Mouse (Mus musculus): Measurements from ENCODE around the gene Cd69. TPM values are rescaled to one million over a fixed set of nuclear protein-coding genes. Genes with fewer than 3 reads are reported as not detected.
A peak's percentile ranks its signal among the peaks of the same experiment; 100 is the strongest.

Cd69 gene
- total RNA-seq, 4 experiments from 2014 or later, result not detected

DNA sequence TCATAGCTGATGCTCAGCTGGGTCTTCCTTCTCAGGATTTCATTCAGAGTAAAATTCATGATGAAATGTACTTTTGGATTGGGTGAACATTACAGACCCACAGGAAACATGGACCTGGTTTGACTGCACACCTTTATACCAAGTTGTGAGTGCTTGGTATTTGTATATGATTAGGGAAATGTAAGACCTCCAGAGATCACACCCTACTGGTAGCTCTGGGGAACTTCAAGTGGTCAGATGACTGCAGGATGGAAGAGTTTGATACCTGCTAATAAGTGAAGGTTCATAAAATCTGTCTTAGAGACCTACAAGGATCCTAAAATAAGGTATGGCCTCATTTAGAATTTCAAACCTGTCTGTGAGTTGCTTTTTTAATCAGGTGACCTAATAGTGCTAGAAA is 27.0 kb downstream of the Cd69 start:
- no peak for DNase-seq (ENCODE audit: low spot score in 2 of 2)

DNA sequence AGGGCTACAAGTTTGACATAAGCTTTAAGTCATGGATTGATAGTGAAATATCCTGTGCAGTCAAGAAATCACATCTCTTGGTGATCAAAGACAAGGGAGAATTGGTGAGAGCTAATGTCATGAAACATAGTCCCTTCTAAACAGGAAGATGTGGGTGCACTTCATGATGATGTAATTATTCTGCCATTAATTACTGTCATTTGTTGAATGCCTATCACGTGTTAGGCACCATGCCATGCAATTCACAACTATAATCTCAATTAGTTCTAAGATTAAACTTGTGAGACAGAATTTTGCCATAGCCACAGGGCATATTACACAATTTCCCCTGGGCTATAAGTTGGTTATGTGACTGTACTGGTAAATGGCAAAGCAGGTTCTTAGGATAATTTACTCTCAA is 28.2 kb downstream of the Cd69 start:
- no peak for DNase-seq (ENCODE audit: low spot score in 2 of 2)

DNA sequence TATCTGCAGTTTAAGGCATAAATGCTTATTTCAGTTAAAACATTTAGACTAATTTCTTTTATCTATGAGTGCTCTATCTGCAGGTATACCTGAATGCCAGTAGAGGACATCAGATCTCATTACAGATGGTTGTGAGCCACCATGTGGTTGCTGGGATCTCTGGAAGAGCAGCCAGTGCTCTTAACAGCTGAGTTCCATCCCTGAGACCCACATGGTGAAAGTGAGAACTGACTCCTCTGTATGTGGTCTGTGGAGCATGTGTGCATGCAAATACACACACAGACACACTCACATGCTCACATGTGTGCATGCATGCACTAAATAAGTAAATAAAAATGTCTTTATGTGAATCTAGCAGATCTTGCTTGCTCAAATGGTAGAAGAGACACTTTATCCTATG is 29.4 kb downstream of the Cd69 start:
- DNase-seq (ENCODE audit: low spot score in 2 of 2), result no peak

- DNase-seq (ENCODE audit: low spot score in 2 of 2), result no peak
Measured at GRCm38 (mm10) chr6:129241907-129242306, 33.3 kb downstream of the Cd69 start.

DNA sequence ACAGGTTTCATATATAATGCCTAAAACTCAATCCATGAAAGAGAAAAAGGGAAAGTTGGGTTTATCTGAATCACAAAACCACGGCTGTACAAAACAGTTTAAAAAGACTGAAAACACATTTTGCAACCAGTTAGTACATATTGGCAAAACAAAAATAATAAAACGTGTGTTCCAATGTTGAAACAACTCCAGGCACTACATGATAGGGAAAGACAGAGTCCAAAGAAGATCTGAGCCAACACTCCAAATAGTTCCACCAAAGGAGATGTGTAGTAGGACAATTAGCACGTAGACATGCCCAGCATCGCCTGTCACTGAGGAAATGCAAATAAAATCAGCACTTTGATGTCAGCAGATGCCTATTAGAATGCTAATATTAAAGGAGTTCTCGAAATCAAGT is 33.8 kb downstream of the Cd69 start:
- DNase-seq (ENCODE audit: low spot score in 2 of 2), result no peak

DNA sequence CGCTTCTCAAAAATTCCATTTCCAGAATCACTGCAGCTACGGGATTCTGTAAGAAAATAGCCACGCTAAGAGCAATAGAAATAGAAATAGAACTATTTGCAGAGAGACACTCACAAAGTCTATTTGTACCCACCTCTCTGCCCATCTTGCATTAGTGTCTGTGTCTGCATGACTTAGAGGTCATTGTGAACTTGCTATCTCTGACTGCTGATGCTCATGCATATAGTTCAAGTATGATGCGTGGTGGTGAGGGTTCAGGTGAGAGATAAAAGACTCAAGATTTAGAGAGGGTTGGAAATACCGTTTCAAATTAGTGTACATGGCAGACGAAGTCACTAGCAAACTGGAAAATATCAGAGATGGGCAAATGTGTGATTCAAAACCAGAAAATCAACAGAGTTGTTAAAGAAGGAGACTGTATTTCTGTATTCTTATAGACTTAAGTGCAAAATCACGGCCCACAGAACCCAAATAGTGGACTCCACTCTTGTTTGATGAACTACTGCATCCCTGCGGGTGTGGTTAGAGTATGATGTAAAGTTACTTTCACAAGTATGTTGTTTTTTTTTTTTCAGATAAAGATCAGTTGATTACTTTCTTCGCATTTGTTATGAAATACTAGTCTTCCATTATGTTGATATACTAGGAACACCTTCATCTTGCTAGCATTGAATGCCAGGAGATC is 35.5 kb downstream of the Cd69 start:
- no peak for DNase-seq (ENCODE audit: low spot score in 2 of 2)

- DNase-seq (ENCODE audit: low spot score in 2 of 2), result peak; percentile 53 to 64
Measured at GRCm38 (mm10) chr6:129238275-129239038, 36.8 kb downstream of the Cd69 start.

- peak; percentile 83 to 87 for DNase-seq (ENCODE audit: low spot score in 2 of 2)
Measured at GRCm38 (mm10) chr6:129237350-129238274, 37.6 kb downstream of the Cd69 start.

DNA sequence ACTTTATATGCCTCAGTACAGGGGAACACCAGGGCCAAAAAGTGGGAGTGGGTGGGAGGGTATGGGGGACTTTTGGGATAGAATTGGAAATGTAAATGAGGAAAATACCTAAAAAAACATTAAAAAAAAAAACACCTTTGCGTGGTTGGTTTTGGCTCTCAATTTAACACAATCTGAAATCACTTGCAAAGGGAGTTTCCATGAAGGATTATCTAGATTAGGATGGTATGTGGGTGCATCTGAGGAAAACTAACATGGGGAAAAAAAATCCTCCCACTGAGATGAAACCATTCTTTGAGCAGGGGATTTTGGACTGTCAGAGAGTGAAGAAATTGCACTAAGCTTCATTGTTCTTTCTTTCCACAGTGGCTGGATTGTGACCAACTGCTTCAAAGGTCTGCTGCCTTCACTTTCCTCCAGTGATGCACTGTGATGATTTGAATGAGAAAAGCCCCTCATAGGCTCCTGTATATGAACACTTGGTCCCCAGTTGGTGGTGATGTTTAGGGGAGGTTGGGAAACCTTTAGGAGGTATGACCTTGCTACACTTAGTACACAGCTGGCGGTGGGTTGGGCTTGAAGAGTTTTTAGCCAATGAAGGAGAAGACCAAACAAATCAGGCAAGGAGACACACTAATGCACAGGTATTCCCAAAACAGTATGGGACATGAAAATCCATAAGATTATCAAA is 38.4 kb downstream of the Cd69 start:
- peak in 1 of 2 experiments; percentile 36 for DNase-seq (ENCODE audit: low spot score in 2 of 2)

- DNase-seq (ENCODE audit: low spot score in 2 of 2), result peak; percentile 67 to 73
Measured at GRCm38 (mm10) chr6:129235855-129236461, 39.3 kb downstream of the Cd69 start.

DNA sequence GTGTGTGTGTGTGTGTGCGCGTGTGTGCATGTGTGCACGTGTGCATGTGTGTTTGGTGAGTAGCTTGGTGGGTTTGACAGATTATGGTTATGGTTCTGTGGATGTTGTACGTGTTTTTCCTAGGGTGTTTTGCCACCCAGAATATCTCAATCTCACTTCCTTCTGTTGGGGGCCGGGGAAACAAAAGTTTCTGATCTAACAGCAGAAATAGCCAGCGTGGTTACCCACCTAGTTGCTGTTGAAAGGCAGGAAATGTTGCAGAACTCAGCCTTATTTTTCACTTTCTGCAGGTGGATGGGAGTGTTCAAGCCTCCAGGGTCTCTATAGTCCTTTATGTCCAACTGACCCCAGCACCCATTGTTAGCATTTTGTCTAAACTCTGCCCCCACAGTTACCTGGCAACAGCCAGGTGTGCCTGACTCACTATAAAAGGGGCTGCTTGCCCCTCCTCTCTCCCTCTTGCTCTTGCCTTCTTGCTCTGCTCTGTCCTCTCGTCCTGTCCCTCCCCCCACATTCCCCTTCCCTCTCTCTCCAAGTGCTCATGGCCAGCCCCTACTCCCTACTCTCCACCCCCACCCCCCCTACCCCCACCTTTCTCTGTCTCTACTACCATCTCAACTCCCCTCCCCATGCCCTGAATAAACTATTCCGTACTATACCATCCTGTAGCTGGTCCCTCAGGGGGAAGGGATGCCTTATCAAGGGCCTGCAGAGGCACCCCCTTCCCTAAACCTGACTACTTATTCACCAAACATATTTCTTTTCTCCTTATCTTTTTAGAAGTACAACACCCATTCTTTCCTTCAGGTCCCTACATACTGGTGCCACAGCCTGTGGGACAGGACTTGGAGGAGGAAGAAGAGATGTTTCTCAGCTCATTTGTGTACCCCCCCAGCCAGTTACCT is 40.5 kb downstream of the Cd69 start:
- no peak for DNase-seq (ENCODE audit: low spot score in 2 of 2)

- no peak for DNase-seq (ENCODE audit: low spot score in 2 of 2)
Measured at GRCm38 (mm10) chr6:129233955-129234369, 41.3 kb downstream of the Cd69 start.

DNA sequence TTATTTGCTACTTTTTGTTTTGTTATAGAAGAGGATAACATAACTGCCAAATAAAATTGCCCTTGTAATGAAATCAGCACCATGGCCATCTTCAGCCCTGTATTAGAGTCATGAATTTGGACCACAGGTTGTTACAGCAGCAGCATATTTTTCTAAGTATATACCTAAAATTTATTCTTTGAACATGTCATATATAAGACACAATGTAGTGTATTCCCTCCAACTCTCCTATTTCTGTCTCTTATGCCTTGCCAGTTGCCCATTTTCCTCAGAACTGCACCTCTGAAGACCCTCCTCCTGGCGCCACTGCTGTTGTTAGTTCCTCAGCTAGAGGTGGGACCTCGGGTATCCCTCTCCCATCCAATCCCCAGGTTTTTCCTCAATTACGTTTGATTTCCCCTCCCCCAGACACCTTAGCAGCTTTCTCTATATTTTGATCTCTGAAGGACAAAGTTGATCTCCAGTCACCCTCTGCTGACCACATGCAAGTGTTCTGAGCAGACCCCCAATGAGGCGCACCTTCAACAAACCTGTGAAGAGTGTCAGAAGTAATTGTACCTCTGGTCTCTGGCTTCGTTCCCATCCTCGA is 41.8 kb downstream of the Cd69 start:
- no peak for DNase-seq (ENCODE audit: low spot score in 2 of 2)

DNA sequence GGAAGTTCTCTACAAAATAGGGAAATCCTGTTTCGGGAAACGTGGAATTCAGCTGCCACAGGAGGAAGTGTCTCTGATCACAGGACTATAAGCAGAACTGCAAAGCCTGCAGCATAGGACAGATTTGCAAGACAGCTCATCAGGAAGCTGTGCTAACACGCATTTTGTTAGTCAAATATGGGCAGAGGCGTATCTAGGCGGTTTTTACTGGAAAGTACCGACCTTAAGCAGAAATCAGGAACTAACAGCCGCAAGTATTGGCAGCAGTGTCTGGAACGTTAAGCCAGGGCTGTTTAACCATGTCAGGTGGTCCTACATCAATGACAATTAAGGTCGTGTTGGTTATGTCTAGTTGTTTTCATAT is 42.4 kb downstream of the Cd69 start:
- DNase-seq (ENCODE audit: low spot score in 2 of 2), result peak in 1 of 2 experiments; percentile 25

- DNase-seq (ENCODE audit: low spot score in 2 of 2), result no peak
Measured at GRCm38 (mm10) chr6:129232005-129232841, 43.0 kb downstream of the Cd69 start.

- peak; percentile 67 to 77 for DNase-seq (ENCODE audit: low spot score in 2 of 2)
Measured at GRCm38 (mm10) chr6:129229774-129230578, 45.3 kb downstream of the Cd69 start.

GRCm38 (mm10) chr6:129228935-129229773 is 46.1 kb downstream of the Cd69 start:
- no peak for DNase-seq (ENCODE audit: low spot score in 2 of 2)

All from gastrocnemius, adult 8-10 months (tissue).